Mouse (Mus musculus) myocyte (in vitro differentiated cells): ENCODE measurements around the gene Phka2.

ENCODE experiments used
- CEBPB ChIP-seq: IDR thresholded peaks from 2 replicates; pipeline ENCODE4 v1.6.1; 2011; ENCODE audit warnings: mild to moderate bottlenecking, moderate library complexity; ENCODE audit not compliant: poor library complexity, insufficient read depth, severe bottlenecking
- E2F4 ChIP-seq: IDR thresholded peaks from one replicate; pipeline ENCODE4 v1.6.1; 2011; ENCODE audit warnings: mild to moderate bottlenecking, control low read depth, moderate library complexity; ENCODE audit not compliant: insufficient read depth
- MAX ChIP-seq: IDR thresholded peaks from one replicate; pipeline ENCODE4 v1.6.1; 2011; ENCODE audit warnings: low read depth, mild to moderate bottlenecking, control low read depth
- MYOD1 ChIP-seq, 3 experiments: IDR thresholded peaks; one replicate each; pipeline ENCODE4 v1.6.1; 2011; ENCODE audit warnings: control low read depth in 2 of 3, low read depth in 2 of 3, mild to moderate bottlenecking in 2 of 3, moderate library complexity in 1 of 3; ENCODE audit not compliant: insufficient read length in 2 of 3, control insufficient read depth in 1 of 3
- MYOG ChIP-seq, 3 experiments: IDR thresholded peaks; one replicate each; pipeline ENCODE4 v1.6.1; 2011; ENCODE audit warnings: control low read depth in 2 of 3, low read depth in 2 of 3, mild to moderate bottlenecking in 2 of 3; ENCODE audit not compliant: insufficient read length in 2 of 3, control insufficient read depth in 1 of 3, insufficient read depth in 1 of 3
- POLR2A ChIP-seq: IDR thresholded peaks from one replicate; pipeline ENCODE4 v1.6.1; 2011; ENCODE audit warnings: low read depth, mild to moderate bottlenecking, control low read depth, moderate library complexity; ENCODE audit not compliant: insufficient read length
- POLR2AphosphoS2 ChIP-seq: IDR thresholded peaks from one replicate; pipeline ENCODE4 v1.6.1; 2011; ENCODE audit warnings: low read depth, control low read depth; ENCODE audit not compliant: insufficient read length
- REST ChIP-seq: IDR thresholded peaks from one replicate; pipeline ENCODE4 v1.6.1; 2011; ENCODE audit warnings: mild to moderate bottlenecking, control low read depth, moderate library complexity; ENCODE audit not compliant: insufficient read depth, insufficient read length
- SRF ChIP-seq: IDR thresholded peaks from one replicate; pipeline ENCODE4 v1.6.1; 2011; ENCODE audit warnings: low read depth; ENCODE audit not compliant: control insufficient read depth, insufficient read length
- TCF12 ChIP-seq: IDR thresholded peaks from one replicate; pipeline ENCODE4 v1.6.1; 2011; ENCODE audit warnings: mild to moderate bottlenecking, control low read depth; ENCODE audit not compliant: poor library complexity, insufficient read depth, severe bottlenecking
- TCF3 ChIP-seq: IDR thresholded peaks from one replicate; pipeline ENCODE4 v1.6.1; 2011; ENCODE audit warnings: low read depth, control low read depth; ENCODE audit not compliant: insufficient read length
- USF1 ChIP-seq: IDR thresholded peaks from one replicate; pipeline ENCODE4 v1.6.1; 2011; ENCODE audit warnings: low read depth, mild to moderate bottlenecking, control low read depth, moderate library complexity

DNA sequence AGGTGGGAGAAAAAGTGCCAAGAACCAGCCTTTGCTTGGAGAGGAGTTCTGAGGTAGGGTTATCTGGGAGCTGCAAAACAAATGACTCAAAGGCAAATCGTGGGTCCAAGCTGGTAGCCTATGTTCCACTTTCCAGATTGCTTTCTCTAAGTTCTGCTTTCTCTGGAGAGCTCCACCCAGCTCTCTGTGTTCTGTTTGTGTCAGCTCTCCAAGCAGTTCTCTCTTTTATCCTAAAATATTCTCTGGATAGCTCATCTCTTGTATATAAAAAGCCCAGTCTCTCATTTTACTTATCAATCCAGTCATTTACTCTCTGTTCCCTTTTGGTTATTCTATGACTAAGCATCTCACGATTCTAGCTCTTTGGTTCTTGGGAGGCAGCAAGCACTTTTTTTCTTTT, 8.2 kb downstream of the Phka2 start:
- TF ChIP-seq POLR2A (no peak), MAX (no peak), E2F4 (no peak), TCF12 (no peak), USF1 (no peak), TCF3 (no peak), MYOG (IDR thresholded peaks at IDR 0.05; ENCODE audit: control insufficient read depth in 1 of 3, insufficient read depth in 1 of 3, insufficient read length in 2 of 3, low read depth in 2 of 3) (no peak), POLR2AphosphoS2 (no peak), MYOD1 (IDR thresholded peaks at IDR 0.05; ENCODE audit: control insufficient read depth in 1 of 3, insufficient read length in 2 of 3, low read depth in 2 of 3) (no peak), SRF (no peak), CEBPB (no peak), REST (no peak)
